Mouse (Mus musculus): ENCODE data around the gene Nipa1. TPM values are rescaled to one million over a fixed set of nuclear protein-coding genes. Genes with fewer than 3 reads are reported as not detected.
"Not testable (repeated sequence)": the region's sequence is repeated elsewhere in the genome, so short reads cannot be mapped to it uniquely, and the experiment has no call there.

Nipa1 gene
- polyA plus RNA-seq, 1 experiment from 2014 or later: 4.5 TPM

DNA sequence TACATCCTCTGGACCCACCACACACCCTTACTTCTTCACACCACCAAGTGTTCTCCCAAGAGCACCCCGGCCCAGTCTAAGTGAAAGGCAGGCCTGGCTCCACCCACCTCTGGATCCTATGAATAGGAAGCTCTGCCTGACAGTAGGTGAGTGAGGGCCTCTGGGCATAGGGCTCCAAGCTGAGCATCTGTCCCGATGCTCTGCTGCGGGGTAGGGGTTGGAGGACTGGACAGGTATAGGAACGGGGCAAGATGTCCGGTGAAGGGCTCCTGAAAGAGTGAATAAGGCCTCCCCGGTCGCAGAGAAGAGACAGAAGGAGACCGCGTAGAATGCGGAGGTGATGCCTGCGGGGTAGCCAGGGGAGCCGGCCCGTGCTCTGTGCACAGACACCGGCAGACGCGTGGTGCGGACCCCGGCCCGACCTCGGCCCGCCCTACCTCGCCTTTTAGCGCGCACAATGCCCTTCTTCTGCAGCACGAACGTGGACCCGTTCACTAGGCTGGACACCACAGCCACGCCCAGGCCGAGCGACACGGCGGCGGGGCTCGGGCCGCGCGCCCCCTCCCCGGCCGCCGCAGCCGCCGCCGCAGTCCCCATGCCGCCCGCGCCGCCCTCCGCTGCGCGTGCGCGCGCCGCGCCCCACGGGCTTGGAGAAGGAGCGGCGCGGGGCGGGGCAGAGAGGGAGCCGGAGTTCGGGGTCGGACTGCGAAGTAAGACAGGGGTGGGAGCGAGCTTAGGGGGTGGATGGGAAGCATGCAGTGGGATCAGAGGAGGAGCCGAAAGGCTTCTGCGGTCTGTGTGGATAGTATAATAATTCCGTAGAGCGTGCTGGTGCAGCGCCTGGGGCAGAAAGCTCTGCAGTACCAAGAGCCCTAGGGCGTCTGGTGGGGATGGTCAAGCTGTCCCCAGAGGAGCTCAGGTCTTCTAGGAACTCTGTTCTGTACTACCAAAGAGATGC lies 503 bp downstream of the Nipa1 start:
- no peaks in the 10 kb centered on the region for H3K9me3 ChIP-seq (ENCODE audit: low read length)
- no peaks in the 10 kb centered on the region for H3K36me3 ChIP-seq (replicated peaks; ENCODE audit: insufficient read depth, low read length)
- ATAC-seq (peak; percentile 72), DNase-seq (peak; percentile 80)
- H3K4me1 ChIP-seq (ENCODE audit: insufficient read depth): peaks cover 13% of the 10 kb centered on the region
- H3K27ac ChIP-seq (ENCODE audit: low read depth): peak overlapping the region; percentile 80
- H3K27me3 ChIP-seq (ENCODE audit: insufficient read depth, low read length): no peaks in the 10 kb centered on the region
- WGBS (ENCODE audit: insufficient replicate concordance): under 1% methylated on average over 40 of the region's 71 CpGs
- peak overlapping the region; percentile 94 for H3K4me2 ChIP-seq (ENCODE audit: low read depth, low read length)
- H3K9ac ChIP-seq (replicated peaks): peak overlapping the region; percentile 86
- H3K4me3 ChIP-seq (ENCODE audit: low read depth, low read length): peak overlapping the region; percentile 87
- TF ChIP-seq CTCF (IDR thresholded peaks at IDR 0.05; ENCODE audit: low read depth): no peak
- no peak for TF ChIP-seq EP300 (IDR thresholded peaks at IDR 0.05; ENCODE audit: low read depth)

DNA sequence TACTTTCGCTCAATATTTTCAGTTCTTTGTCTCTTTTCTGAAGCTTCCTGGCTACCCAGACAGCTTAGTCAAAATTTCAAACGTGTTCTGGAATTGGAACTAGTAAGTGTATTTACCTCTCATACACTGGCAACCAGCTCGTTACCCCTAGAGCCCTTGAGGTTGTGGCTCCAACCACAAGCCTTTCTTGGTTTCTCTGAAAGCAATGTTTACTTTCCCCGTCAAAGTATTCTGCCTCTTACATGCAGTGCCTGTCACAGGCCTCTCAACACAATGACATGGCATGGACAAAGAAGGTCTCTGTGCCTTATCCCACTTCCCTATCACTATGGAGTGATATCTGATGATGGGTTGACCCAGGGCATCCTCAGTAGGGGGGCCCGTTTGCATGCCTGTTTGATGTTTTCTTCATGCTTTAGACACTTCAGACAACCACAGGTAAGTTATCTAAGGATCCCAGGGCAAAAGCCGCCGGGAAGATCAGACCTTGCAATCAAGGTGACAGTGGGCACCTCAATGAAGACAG lies 1.2 kb downstream of the Nipa1 start:
- H3K9me3 ChIP-seq (ENCODE audit: low read length): no peaks in the 10 kb centered on the region
- no peaks in the 10 kb centered on the region for H3K27me3 ChIP-seq (ENCODE audit: insufficient read depth, low read length)
- peaks cover 14% of the 10 kb centered on the region for H3K4me1 ChIP-seq (ENCODE audit: insufficient read depth)
- TF ChIP-seq EP300 (IDR thresholded peaks at IDR 0.05; ENCODE audit: low read depth) (no peak; the same call in 1 of the 2 replicates), CTCF (IDR thresholded peaks at IDR 0.05; ENCODE audit: low read depth) (no peak)
- no peak for ATAC-seq
- H3K27ac ChIP-seq (ENCODE audit: low read depth): peak overlapping the region; percentile 80
- H3K4me3 ChIP-seq (ENCODE audit: low read depth, low read length): peak overlapping the region; percentile 87
- H3K9ac ChIP-seq (replicated peaks): peak overlapping the region; percentile 86
- no peaks in the 10 kb centered on the region for H3K36me3 ChIP-seq (replicated peaks; ENCODE audit: insufficient read depth, low read length)
- peak overlapping the region; percentile 94 for H3K4me2 ChIP-seq (ENCODE audit: low read depth, low read length)
- DNase-seq: no peak
- 33% methylated on average over 7 of the region's 7 CpGs for WGBS (ENCODE audit: insufficient replicate concordance)

DNA sequence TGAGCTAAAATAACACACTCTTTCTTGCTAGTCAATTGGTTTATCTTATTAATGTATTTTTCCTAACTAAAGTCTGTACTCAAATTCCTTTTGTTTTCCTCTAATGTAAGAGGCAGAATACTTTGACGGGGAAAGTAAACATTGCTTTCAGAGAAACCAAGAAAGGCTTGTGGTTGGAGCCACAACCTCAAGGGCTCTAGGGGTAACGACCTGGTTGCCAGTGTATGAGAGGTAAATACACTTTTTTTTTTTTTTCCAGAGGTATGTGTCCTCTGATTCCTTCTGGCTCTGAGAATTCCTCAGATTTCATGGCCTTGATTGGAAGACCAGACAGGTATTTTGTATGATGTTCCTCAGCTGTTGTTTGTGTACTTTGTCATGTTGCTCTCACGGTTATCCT lies 2.0 kb downstream of the Nipa1 start:
- no peak for TF ChIP-seq CTCF (IDR thresholded peaks at IDR 0.05; ENCODE audit: low read depth)
- no peak for TF ChIP-seq EP300 (IDR thresholded peaks at IDR 0.05; ENCODE audit: low read depth)
- Histone ChIP-seq H3K27me3 (ENCODE audit: insufficient read depth, low read length) (no peaks in the 10 kb centered on the region), H3K9ac (replicated peaks) (no peak overlapping the region), H3K4me1 (ENCODE audit: insufficient read depth) (peaks cover 17% of the 10 kb centered on the region), H3K4me3 (ENCODE audit: low read depth, low read length) (peak overlapping the region; percentile 87), H3K9me3 (ENCODE audit: low read length) (no peaks in the 10 kb centered on the region), H3K36me3 (replicated peaks; ENCODE audit: insufficient read depth, low read length) (no peaks in the 10 kb centered on the region), H3K4me2 (ENCODE audit: low read depth, low read length) (peak overlapping the region; percentile 94), H3K27ac (ENCODE audit: low read depth) (peak overlapping the region; percentile 80; the same call in 1 of the 2 replicates)
- WGBS (ENCODE audit: insufficient replicate concordance): 49% methylated on average over 3 of the region's 3 CpGs
- DNase-seq: no peak
- no peak for ATAC-seq

GRCm38 (mm10) chr7:56015837-56016236 lies 3.9 kb downstream of the Nipa1 start:
- H3K9me3 ChIP-seq (ENCODE audit: low read length): no peaks in the 10 kb centered on the region
- H3K36me3 ChIP-seq (replicated peaks; ENCODE audit: insufficient read depth, low read length): no peaks in the 10 kb centered on the region
- DNase-seq: no peak
- no peak for ATAC-seq
- H3K4me2 ChIP-seq (ENCODE audit: low read depth, low read length): peak overlapping the region; percentile 54
- no peak for TF ChIP-seq CTCF (IDR thresholded peaks at IDR 0.05; ENCODE audit: low read depth)
- TF ChIP-seq EP300 (IDR thresholded peaks at IDR 0.05; ENCODE audit: low read depth): no peak
- peak overlapping the region; percentile 95 for H3K27ac ChIP-seq (ENCODE audit: low read depth)
- WGBS (ENCODE audit: insufficient replicate concordance): 81% methylated on average over 7 of the region's 7 CpGs
- no peaks in the 10 kb centered on the region for H3K27me3 ChIP-seq (ENCODE audit: insufficient read depth, low read length)
- H3K9ac ChIP-seq (replicated peaks): 0 out of 2 replicates have a peak overlapping the region, but pooled peaks have one; percentile 9
- peaks cover 17% of the 10 kb centered on the region for H3K4me1 ChIP-seq (ENCODE audit: insufficient read depth)
- H3K4me3 ChIP-seq (ENCODE audit: low read depth, low read length): no peak overlapping the region

- peak; percentile 99 for TF ChIP-seq EP300 (IDR thresholded peaks at IDR 0.05; ENCODE audit: low read depth)
- no peak for TF ChIP-seq CTCF (IDR thresholded peaks at IDR 0.05; ENCODE audit: low read depth)
- peak overlapping the region; percentile 23; the same call in 1 of the 2 replicates for H3K9ac ChIP-seq (replicated peaks)
- peak overlapping the region; percentile 54 for H3K4me2 ChIP-seq (ENCODE audit: low read depth, low read length)
- H3K36me3 ChIP-seq (replicated peaks; ENCODE audit: insufficient read depth, low read length): no peaks in the 10 kb centered on the region
- peak overlapping the region; percentile 95 for H3K27ac ChIP-seq (ENCODE audit: low read depth)
- DNase-seq: peak; percentile 67
- ATAC-seq: peak; percentile 93
- no peaks in the 10 kb centered on the region for H3K9me3 ChIP-seq (ENCODE audit: low read length)
- WGBS (ENCODE audit: insufficient replicate concordance): 54% methylated on average over 6 of the region's 6 CpGs
- H3K4me3 ChIP-seq (ENCODE audit: low read depth, low read length): no peak overlapping the region
- peaks cover 17% of the 10 kb centered on the region for H3K4me1 ChIP-seq (ENCODE audit: insufficient read depth)
- H3K27me3 ChIP-seq (ENCODE audit: insufficient read depth, low read length): no peaks in the 10 kb centered on the region
These were observed 4.6 kb downstream of the Nipa1 start for GRCm38 (mm10) chr7:56015172-56015571.

DNA sequence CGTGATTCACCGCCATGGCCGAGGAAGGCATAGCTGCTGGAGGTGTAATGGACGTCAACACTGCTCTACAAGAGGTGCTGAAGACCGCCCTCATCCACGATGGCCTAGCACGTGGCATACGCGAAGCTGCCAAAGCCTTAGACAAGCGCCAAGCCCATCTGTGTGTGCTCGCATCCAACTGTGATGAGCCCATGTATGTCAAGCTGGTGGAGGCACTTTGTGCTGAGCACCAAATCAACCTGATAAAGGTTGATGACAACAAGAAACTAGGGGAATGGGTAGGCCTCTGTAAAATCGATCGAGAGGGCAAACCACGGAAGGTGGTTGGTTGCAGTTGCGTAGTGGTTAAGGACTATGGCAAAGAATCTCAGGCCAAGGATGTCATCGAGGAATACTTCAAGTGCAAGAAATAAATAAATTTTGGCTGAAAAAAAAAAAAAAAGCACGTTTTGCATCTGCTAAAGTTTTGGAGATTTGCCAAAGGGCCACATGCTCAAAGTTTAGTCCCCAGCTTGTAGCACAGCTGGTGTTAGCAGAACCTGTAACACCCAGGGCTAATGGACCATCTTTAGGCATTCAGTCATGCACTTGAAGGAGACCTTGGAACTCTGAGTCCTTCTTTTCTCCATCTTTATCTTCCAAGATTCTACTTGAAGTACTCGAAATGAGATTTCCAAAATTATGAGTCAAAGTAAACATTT lies 5.6 kb downstream of the Nipa1 start:
- H3K9me3 ChIP-seq (ENCODE audit: low read length); H3K27me3 ChIP-seq (ENCODE audit: insufficient read depth, low read length); DNase-seq; H3K4me3 ChIP-seq (ENCODE audit: low read depth, low read length); ATAC-seq; H3K36me3 ChIP-seq (replicated peaks; ENCODE audit: insufficient read depth, low read length): not testable (repeated sequence)
- WGBS (ENCODE audit: insufficient replicate concordance): 74% methylated on average over 6 of the region's 18 CpGs
- 0 out of 2 replicates have a peak overlapping the region, but pooled peaks have one; percentile 23 for H3K9ac ChIP-seq (replicated peaks)
- peak overlapping the region; percentile 54; the same call in 1 of the 2 replicates for H3K4me2 ChIP-seq (ENCODE audit: low read depth, low read length)
- peak overlapping the region; percentile 95 for H3K27ac ChIP-seq (ENCODE audit: low read depth)
- H3K4me1 ChIP-seq (ENCODE audit: insufficient read depth): peaks cover 13% of the 10 kb centered on the region
